Mouse (Mus musculus) liver, embryonic 14.5 days (tissue): Measurements from ENCODE around the gene Sgca.

Experiments used
- CTCF ChIP-seq: IDR thresholded peaks from 2 replicates; pipeline ENCODE4 v1.5.1; 2016; ENCODE audit warnings: antibody characterized with exemption, low read depth, control low read depth
- EP300 ChIP-seq: IDR thresholded peaks from 2 replicates; pipeline ENCODE4 v1.6.1; 2016; ENCODE audit warnings: antibody characterized with exemption, low read depth

DNA sequence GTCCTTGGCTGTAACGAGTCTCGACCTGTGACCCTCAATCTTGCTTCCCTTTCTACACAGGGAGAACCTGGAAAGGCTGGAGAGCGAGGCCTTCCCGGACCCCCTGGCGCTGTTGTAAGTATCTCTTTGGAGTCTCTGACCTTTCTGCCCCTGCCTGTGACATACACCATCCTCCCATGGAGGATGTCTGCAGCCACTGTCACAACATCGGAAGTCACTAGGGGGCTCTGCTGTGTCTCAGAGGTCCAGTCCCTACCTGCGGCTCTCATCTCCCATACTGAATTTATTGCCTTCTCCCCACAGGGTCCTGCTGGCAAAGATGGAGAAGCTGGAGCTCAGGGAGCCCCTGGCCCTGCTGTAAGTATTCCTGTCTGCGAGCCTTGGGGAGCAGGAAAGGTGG lies 31.8 kb downstream of the Sgca start:
- TF ChIP-seq CTCF (peak; percentile 20; the same call in 1 of the 2 replicates), EP300 (no peak)
